Mouse (Mus musculus) cortical plate, adult 2 months (tissue): ENCODE measurements at regions not wholly inside any gene's neighbourhood (a gene's known extent, or its start where the extent isn't known, plus 50 kb on each side); places are given as distances from the start of the nearest gene placed in this dataset.

ENCODE experiments used
- CTCF ChIP-seq: fragments of 200-500 bp; IDR thresholded peaks from 2 replicates; pipeline ENCODE4 v1.5.1; 2011; ENCODE audit warnings: mild to moderate bottlenecking, control low read depth, low read length; ENCODE audit not compliant: insufficient read depth; ENCODE audit errors: extremely low read depth
- POLR2A ChIP-seq: fragments of 200-500 bp; IDR thresholded peaks from 2 replicates; pipeline ENCODE4 v1.6.1; 2011; ENCODE audit warnings: mild to moderate bottlenecking, low read length, control low read depth; ENCODE audit not compliant: insufficient read depth; ENCODE audit errors: extremely low read depth

- TF ChIP-seq POLR2A: no peak
- no peak for TF ChIP-seq CTCF
Measured at GRCm38 (mm10) chr5:68318979-68319378, 287.3 kb downstream of the Grxcr1 start.
